Mouse (Mus musculus) stomach, embryonic 16.5 days (tissue): ENCODE results near the gene Nt5c3. TPM values are rescaled to one million over a fixed set of nuclear protein-coding genes. Genes with fewer than 3 reads are reported as not detected.

Experiments used
- ATAC-seq: fragments of 200-750 bp; cut with Nextera tagmentation; 2 replicates; pipeline ENCODE4 v1.8.0; 2017; ENCODE audit warnings: moderate number of reproducible peaks, moderate TSS enrichment; ENCODE audit not compliant: insufficient read depth, low FRiP score
- H3K27ac ChIP-seq: fragments of 300-500 bp; sonication (generic); 2 replicates; pipeline ENCODE4 v1.5.1; 2014; ENCODE audit warnings: low read length
- H3K27me3 ChIP-seq: fragments of 300-500 bp; sonication (generic); 2 replicates; pipeline ENCODE4 v1.6.1; 2014; ENCODE audit warnings: low read length, control low read depth, mixed read lengths; ENCODE audit not compliant: control insufficient read depth, insufficient read depth
- H3K36me3 ChIP-seq: fragments of 300-500 bp; sonication (generic); 2 replicates; pipeline ENCODE4 v1.6.1; 2014; ENCODE audit warnings: low read length; ENCODE audit not compliant: control insufficient read depth, insufficient read depth
- H3K4me1 ChIP-seq: fragments of 300-500 bp; sonication (generic); 2 replicates; pipeline ENCODE4 v1.6.1; 2014; ENCODE audit warnings: low read length, control low read depth, mixed read lengths; ENCODE audit not compliant: control insufficient read depth, insufficient read depth
- H3K4me2 ChIP-seq: fragments of 300-500 bp; sonication (generic); 2 replicates; pipeline ENCODE4 v1.6.1; 2014; ENCODE audit warnings: low read depth, low read length, mixed read lengths
- H3K4me3 ChIP-seq: fragments of 300-500 bp; sonication (generic); replicated peaks from 2 replicates; pipeline ENCODE4 v1.5.1; 2014; ENCODE audit warnings: mild to moderate bottlenecking, low read length
- H3K9ac ChIP-seq: fragments of 300-500 bp; sonication (generic); 2 replicates; pipeline ENCODE4 v1.6.1; 2014; ENCODE audit warnings: low read length
- H3K9me3 ChIP-seq: fragments of 300-500 bp; sonication (generic); replicated peaks from 2 replicates; pipeline ENCODE4 v1.6.1; 2016; ENCODE audit warnings: low read length, control low read depth; ENCODE audit not compliant: control insufficient read depth
- WGBS: fragments of 180-500 bp; shearing (Covaris S2); extraction: QIAGEN DNeasy Blood & Tissue Kit; methylation state at CpG from one replicate; pipeline ENCODE4 v1.1.7; 2014; 5-methylcytosine and 5-hydroxymethylcytosine counted together
- polyA plus RNA-seq: library from polyadenylated mRNA; unstranded; fragments of >200 nt; fragmentation: Nextera tagmentation; extraction: Ambion mirVana; gene quantifications from 2 replicates; pipeline ENCODE4 v1.2.1, GENCODE M21; 2015

The Nt5c3 gene
- polyA plus RNA-seq, 1 experiment from 2014 or later: 77.4 TPM

DNA sequence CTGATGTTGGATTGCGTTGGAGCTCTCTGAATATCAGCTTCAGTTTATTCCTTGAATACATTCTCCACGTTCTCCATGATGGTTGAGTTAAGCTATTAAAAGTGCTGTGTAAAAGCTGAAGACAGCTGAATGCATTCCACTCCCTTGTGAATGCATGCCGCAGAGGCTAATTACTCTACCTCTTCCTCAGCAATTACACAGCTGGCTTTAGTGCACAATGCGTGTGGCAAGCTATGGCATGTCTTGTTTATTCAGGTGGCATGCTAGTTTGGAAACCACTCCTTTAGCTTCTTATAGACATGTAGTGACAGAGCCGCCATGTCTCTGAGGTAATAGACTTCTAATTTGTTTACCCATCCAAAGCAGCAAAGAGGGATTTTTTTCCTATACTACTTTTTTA lies 67.0 kb downstream of the Nt5c3 start:
- Histone ChIP-seq H3K27ac (no peak overlapping the region), H3K36me3 (peaks cover 10% of the 10 kb centered on the region), H3K4me3 (no peak overlapping the region), H3K9ac (no peak overlapping the region), H3K4me1 (no peaks in the 10 kb centered on the region), H3K9me3 (no peaks in the 10 kb centered on the region), H3K27me3 (no peaks in the 10 kb centered on the region), H3K4me2 (no peak overlapping the region)
- 73% methylated on average over 5 of the region's 5 CpGs for WGBS
- ATAC-seq: no peak

DNA sequence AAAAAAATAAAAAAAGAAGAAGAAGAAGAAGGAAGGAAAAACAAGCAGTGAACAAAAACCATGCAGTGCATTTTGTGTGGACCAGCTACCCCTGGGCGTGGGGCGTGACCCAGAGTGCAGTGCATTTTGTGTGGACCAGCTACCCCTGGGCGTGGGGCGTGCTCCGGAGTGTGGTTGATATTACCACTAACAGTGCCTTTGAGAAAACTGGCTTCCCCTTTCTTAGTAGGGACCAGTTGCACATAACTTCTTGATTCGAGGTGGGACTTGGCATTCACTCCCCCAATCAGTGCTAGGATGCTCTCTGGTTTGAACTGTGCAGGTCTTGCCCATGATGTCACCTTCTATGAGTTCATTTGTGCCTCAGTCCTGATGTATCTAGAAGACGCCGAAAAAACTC lies 68.9 kb downstream of the Nt5c3 start:
- Histone ChIP-seq H3K9me3 (no peaks in the 10 kb centered on the region), H3K4me1 (no peaks in the 10 kb centered on the region), H3K9ac (no peak overlapping the region), H3K27me3 (no peaks in the 10 kb centered on the region), H3K4me2 (no peak overlapping the region), H3K36me3 (peaks cover 11% of the 10 kb centered on the region), H3K27ac (no peak overlapping the region), H3K4me3 (no peak overlapping the region)
- no peak for ATAC-seq
- WGBS: 91% methylated on average over 8 of the region's 8 CpGs

DNA sequence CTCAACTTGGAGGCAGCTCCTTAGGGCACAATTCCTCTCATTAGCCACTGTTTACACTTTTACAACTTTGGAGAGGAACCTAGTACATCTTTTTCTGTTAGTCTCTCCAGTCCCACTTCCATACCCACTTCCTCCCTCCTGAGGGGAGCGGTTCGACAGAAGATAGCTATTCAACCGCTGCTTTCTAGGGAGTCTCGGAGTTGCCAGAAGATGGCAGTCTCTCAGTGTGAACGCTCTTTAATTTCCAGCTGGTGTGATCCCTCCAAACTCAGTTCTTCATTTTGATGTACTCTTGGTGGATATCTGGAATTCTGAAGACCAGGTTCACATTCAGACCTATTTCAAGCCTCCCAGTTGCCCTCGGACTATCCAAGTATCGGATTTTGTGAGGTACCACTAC lies 73.4 kb downstream of the Nt5c3 start:
- Histone ChIP-seq H3K4me3 (no peak overlapping the region), H3K9ac (no peak overlapping the region), H3K27ac (no peak overlapping the region), H3K4me1 (no peaks in the 10 kb centered on the region), H3K36me3 (peaks cover 8% of the 10 kb centered on the region), H3K9me3 (no peaks in the 10 kb centered on the region), H3K4me2 (no peak overlapping the region), H3K27me3 (no peaks in the 10 kb centered on the region)
- ATAC-seq: no peak
- 63% methylated on average over 7 of the region's 7 CpGs for WGBS

DNA sequence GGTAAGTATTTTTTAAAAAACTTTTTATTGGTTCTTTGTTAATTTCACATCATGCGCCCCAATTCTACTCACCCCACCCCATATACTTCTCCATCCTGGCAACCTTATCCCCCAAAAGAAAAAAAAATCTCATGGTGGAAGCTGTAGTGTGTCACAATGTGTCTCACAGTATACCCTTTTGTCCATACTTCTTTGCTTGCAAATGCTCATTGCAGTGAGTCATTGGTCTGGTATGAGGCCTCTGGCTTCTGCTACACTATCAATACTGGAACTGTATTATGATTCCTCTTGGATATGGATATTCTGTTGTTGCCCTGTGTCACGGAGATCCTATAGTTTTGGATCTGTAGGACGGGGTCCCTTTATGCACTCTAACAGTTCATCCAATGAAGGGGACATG lies 74.8 kb downstream of the Nt5c3 start:
- Histone ChIP-seq H3K27me3 (no peaks in the 10 kb centered on the region), H3K4me1 (no peaks in the 10 kb centered on the region), H3K9me3 (no peaks in the 10 kb centered on the region), H3K4me3 (no peak overlapping the region), H3K9ac (no peak overlapping the region), H3K27ac (no peak overlapping the region), H3K36me3 (peaks cover 2% of the 10 kb centered on the region; the same call in 1 of the 2 replicates), H3K4me2 (no peak overlapping the region)
- WGBS: 81% methylated on average over 3 of the region's 3 CpGs
- no peak for ATAC-seq

DNA sequence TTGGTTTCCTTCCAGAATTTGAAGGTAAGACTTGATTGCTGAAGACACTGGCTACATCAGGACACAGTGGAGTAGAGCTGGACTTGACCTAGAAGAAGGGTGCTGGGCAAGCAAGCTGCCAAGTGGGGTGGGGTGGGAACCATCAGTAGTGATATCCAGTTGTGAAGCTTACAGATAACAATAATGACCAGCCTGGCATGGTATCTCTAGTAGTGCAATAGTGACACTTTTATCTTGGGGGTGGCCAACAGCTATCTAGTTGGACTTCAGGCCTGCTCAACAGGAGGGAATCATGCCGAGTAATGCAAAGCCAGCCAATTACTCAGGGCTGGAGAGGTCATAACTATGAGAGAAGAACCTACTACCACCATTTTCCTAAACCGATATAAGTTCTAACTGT lies 79.4 kb downstream of the Nt5c3 start:
- no peak overlapping the region for H3K9ac ChIP-seq
- no peaks in the 10 kb centered on the region for H3K9me3 ChIP-seq
- H3K4me1 ChIP-seq: no peaks in the 10 kb centered on the region
- H3K4me2 ChIP-seq: no peak overlapping the region
- H3K27ac ChIP-seq: no peak overlapping the region
- no peak for ATAC-seq
- no peak overlapping the region for H3K4me3 ChIP-seq
- H3K36me3 ChIP-seq: no peaks in the 10 kb centered on the region
- WGBS: 93% methylated on average over 2 of the region's 2 CpGs
- H3K27me3 ChIP-seq: no peaks in the 10 kb centered on the region

DNA sequence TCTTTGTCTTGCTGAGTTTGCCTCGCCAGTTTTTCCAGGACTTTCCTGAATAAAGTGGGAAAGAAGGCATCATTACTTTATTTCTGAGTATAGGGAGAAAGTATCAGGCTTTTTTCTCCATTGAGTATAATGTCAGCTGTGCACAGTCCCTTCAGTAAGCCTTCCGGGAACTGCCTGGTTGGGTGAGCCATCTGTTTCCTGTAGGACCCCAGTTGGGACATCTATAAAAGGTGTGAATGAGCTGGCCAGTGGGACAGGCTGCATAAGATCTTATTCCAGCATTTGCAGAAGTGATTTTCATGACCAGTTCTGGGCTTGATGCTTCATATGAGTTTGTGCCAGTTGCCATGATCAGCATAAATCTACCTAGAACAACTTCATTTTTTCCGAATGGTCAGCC lies 80.5 kb downstream of the Nt5c3 start:
- 81% methylated on average over 3 of the region's 3 CpGs for WGBS
- H3K27me3 ChIP-seq: no peaks in the 10 kb centered on the region
- no peak overlapping the region for H3K4me2 ChIP-seq
- no peak for ATAC-seq
- no peaks in the 10 kb centered on the region for H3K36me3 ChIP-seq
- H3K27ac ChIP-seq: no peak overlapping the region
- no peak overlapping the region for H3K9ac ChIP-seq
- no peaks in the 10 kb centered on the region for H3K9me3 ChIP-seq
- H3K4me1 ChIP-seq: no peaks in the 10 kb centered on the region
- no peak overlapping the region for H3K4me3 ChIP-seq

DNA sequence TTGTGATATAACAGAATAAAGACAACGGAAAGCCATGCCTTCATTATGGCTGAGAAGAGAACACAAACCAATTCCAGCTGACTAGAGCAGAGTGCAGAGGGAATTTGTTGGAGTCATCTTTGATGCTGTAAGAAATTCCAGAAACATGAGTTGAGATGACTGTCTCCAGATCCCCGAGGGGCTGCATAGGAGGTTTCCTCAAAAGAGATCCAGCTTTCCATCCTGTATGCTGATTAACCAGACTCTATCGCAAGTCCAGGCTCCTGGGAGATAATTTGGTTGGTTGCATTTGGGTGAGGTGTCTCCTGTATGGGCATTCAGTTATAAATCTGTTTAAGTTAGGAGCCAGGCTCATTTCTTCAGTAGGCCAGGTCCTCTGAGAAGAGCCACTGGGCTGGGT lies 86.1 kb downstream of the Nt5c3 start:
- no peaks in the 10 kb centered on the region for H3K27me3 ChIP-seq
- no peaks in the 10 kb centered on the region for H3K9me3 ChIP-seq
- ATAC-seq: no peak
- no peak overlapping the region for H3K4me2 ChIP-seq
- H3K4me3 ChIP-seq: no peak overlapping the region
- 89% methylated on average over 3 of the region's 3 CpGs for WGBS
- 0 out of 2 replicates have a peak, but pooled peaks cover 2% of the 10 kb centered on the region for H3K36me3 ChIP-seq
- H3K4me1 ChIP-seq: peaks cover 7% of the 10 kb centered on the region; the same call in 1 of the 2 replicates
- peak overlapping the region; percentile 13; the same call in 1 of the 2 replicates for H3K9ac ChIP-seq
- H3K27ac ChIP-seq: no peak overlapping the region

DNA sequence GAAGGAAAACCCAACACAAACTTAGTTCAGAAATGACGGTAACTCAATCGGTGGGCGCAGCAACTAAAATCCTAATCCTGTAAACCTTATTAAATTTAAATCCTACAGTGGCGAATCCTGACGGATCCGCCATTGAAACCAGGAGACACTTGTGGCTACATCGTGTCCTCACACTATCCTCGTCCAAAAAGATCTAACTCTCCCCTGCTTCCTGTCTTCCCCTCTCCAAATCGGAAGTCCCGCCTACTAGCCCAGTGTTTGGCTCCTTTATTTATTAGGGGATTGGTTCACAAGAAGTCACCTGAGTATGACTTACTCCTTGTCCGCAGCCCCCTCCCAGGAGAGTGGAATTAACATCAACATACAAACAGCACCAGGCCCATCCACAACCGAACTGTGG lies 86.6 kb downstream of the Nt5c3 start:
- Histone ChIP-seq H3K9me3 (no peaks in the 10 kb centered on the region), H3K4me2 (no peak overlapping the region), H3K36me3 (0 out of 2 replicates have a peak, but pooled peaks cover 2% of the 10 kb centered on the region), H3K27ac (no peak overlapping the region), H3K27me3 (no peaks in the 10 kb centered on the region), H3K9ac (no peak overlapping the region), H3K4me1 (peaks cover 7% of the 10 kb centered on the region; the same call in 1 of the 2 replicates), H3K4me3 (no peak overlapping the region)
- no peak for ATAC-seq
- WGBS: 93% methylated on average over 12 of the region's 12 CpGs

DNA sequence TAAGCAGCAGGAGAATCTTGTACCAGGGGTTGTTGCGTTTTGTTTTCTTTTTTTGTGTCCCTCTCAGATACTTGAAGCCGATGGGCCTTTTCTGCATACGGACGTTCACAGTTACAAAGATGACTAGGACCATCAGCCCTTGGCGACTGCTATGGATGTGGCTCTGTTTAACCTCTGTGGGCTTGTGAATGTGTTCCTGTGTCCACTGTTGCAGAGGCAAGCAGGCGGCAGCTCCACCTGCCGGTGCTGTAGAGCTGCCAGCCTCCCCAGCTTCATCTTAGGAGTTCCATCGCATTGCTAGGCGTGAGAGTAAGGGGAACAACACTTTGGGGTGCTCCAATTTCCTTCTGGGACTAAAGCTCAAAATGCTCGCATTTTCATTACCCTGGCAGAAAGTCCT lies 88.2 kb downstream of the Nt5c3 start:
- Histone ChIP-seq H3K4me1 (peaks cover 7% of the 10 kb centered on the region; the same call in 1 of the 2 replicates), H3K9ac (no peak overlapping the region), H3K9me3 (no peaks in the 10 kb centered on the region), H3K4me3 (no peak overlapping the region), H3K4me2 (no peak overlapping the region), H3K27me3 (no peaks in the 10 kb centered on the region), H3K36me3 (0 out of 2 replicates have a peak, but pooled peaks cover 2% of the 10 kb centered on the region), H3K27ac (no peak overlapping the region)
- ATAC-seq: no peak
- WGBS: 90% methylated on average over 10 of the region's 10 CpGs

DNA sequence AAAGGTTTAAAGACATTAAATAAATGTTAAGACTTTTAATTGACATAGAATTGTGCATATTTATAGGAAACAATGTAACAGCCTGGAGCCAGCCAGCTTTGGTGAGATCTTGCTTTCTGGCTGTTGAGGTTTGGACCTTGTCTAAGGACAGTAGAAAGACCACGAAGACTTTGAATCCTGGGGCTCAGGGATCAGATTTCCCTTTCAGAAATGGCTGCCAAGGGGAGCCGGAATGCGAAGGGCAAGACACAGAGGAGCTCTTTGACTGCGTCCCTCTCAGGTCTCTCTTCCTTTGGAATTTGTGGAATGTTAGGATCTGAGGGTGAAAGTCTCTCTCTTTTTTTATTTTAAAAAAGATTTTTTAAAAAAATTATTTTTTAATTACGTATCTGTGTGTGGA lies 89.0 kb downstream of the Nt5c3 start:
- Histone ChIP-seq H3K4me3 (no peak overlapping the region), H3K27me3 (no peaks in the 10 kb centered on the region), H3K4me2 (no peak overlapping the region), H3K9ac (no peak overlapping the region), H3K36me3 (0 out of 2 replicates have a peak, but pooled peaks cover 2% of the 10 kb centered on the region), H3K9me3 (no peaks in the 10 kb centered on the region), H3K27ac (no peak overlapping the region), H3K4me1 (peaks cover 7% of the 10 kb centered on the region; the same call in 1 of the 2 replicates)
- no peak for ATAC-seq
- 63% methylated on average over 5 of the region's 5 CpGs for WGBS
